Mouse (Mus musculus) liver, embryonic 15.5 days (tissue): ENCODE measurements around the gene Zfyve27. TPM values are rescaled to one million over a fixed set of nuclear protein-coding genes. Genes with fewer than 3 reads are reported as not detected.

Experiments used
- ATAC-seq: fragments of 200-750 bp; cut with Nextera tagmentation; 2 replicates; pipeline ENCODE4 v1.8.0; 2017; ENCODE audit warnings: moderate number of reproducible peaks, mild to moderate bottlenecking, moderate library complexity; ENCODE audit not compliant: insufficient read depth
- H3K27ac ChIP-seq: fragments of 300-500 bp; sonication (generic); replicated peaks from 2 replicates; pipeline ENCODE4 v1.5.1; 2015; ENCODE audit warnings: mild to moderate bottlenecking, inconsistent platforms
- H3K27me3 ChIP-seq: fragments of 300-500 bp; sonication (generic); 2 replicates; pipeline ENCODE4 v1.6.1; 2015; ENCODE audit warnings: mild to moderate bottlenecking, inconsistent platforms
- H3K36me3 ChIP-seq: fragments of 300-500 bp; sonication (generic); replicated peaks from 2 replicates; pipeline ENCODE4 v1.6.1; 2015; ENCODE audit warnings: moderate library complexity, mild to moderate bottlenecking, inconsistent platforms
- H3K4me1 ChIP-seq: fragments of 300-500 bp; sonication (generic); replicated peaks from 2 replicates; pipeline ENCODE4 v1.6.1; 2015; ENCODE audit warnings: inconsistent platforms
- H3K4me2 ChIP-seq: fragments of 300-500 bp; sonication (generic); 2 replicates; pipeline ENCODE4 v1.6.1; 2015; ENCODE audit warnings: moderate library complexity, mild to moderate bottlenecking, inconsistent platforms
- H3K4me3 ChIP-seq: fragments of 300-500 bp; sonication (generic); replicated peaks from 2 replicates; pipeline ENCODE4 v1.5.1; 2015; ENCODE audit warnings: mild to moderate bottlenecking, inconsistent platforms
- H3K9ac ChIP-seq: fragments of 300-500 bp; sonication (generic); 2 replicates; pipeline ENCODE4 v1.6.1; 2015; ENCODE audit warnings: moderate library complexity, mild to moderate bottlenecking, inconsistent platforms
- H3K9me3 ChIP-seq: fragments of 300-500 bp; sonication (generic); replicated peaks from 2 replicates; pipeline ENCODE4 v1.6.1; 2016; ENCODE audit warnings: inconsistent platforms
- whole genome bisulfite sequencing: fragments of 180-500 bp; shearing (Covaris S2); methylation state at CpG from one replicate; pipeline ENCODE4 v1.1.7; 2015; ENCODE audit warnings: mixed read lengths; ENCODE audit not compliant: insufficient replicate concordance; 5-methylcytosine and 5-hydroxymethylcytosine counted together
- polyA plus RNA-seq: library from polyadenylated mRNA; unstranded; fragments of >200 nt; fragmentation: Nextera tagmentation; extraction: Ambion mirVana; gene quantifications from 2 replicates; pipeline ENCODE4 v1.2.1, GENCODE M21; 2015

Zfyve27 gene
- polyA plus RNA-seq, 1 experiment from 2014 or later = 8.8 TPM

DNA sequence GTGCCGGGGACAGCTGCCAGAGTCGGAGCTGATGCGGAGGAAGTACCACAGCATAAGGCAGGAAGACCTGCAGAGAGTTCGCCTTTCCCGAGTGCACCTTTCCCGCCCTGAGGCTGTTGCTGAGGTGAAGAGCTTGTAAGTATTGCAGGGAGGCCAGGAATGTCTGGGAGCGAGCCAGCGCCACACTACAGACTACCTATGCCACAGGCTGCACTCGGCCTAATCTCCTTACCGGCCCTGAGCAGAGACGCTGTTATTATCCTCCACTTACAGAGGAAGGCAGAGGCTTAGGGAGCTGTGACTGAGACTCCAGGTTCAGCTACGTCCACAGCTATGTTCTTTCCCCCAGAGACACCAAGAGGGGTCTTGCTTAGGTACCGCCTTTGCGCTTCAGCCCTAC lies 15.6 kb downstream of the Zfyve27 start:
- Histone ChIP-seq H3K4me2 (no peak overlapping the region), H3K9ac (no peak overlapping the region), H3K9me3 (no peaks in the 10 kb centered on the region), H3K4me1 (peaks cover 22% of the 10 kb centered on the region), H3K36me3 (peaks cover 55% of the 10 kb centered on the region), H3K4me3 (no peak overlapping the region), H3K27ac (no peak overlapping the region), H3K27me3 (no peaks in the 10 kb centered on the region)
- no peak for ATAC-seq
- 90% methylated on average over 14 of the region's 14 CpGs for WGBS

DNA sequence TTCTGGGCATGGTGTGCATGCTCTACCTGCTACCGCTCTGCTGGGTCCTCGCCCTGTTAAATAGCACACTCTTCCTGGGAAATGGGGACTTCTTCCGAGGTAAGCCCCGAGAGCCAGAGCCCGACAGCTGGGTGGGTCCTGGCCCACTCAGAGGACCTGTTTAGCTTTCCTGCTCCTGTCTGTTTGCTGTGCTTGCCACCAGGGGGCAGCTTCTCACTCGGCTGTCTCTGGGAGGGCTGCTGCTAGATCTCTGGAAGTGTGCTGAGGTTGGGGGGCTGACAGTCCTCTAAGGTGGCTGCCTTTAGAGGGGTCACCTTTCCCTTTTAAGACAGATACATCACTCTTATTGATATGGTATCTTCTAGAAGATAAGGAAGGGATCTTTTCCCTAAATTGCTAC lies 18.9 kb downstream of the Zfyve27 start:
- H3K4me3 ChIP-seq = no peak overlapping the region
- H3K4me2 ChIP-seq = no peak overlapping the region
- H3K9me3 ChIP-seq = no peaks in the 10 kb centered on the region
- no peak for ATAC-seq
- H3K27me3 ChIP-seq = no peaks in the 10 kb centered on the region
- no peak overlapping the region for H3K9ac ChIP-seq
- no peak overlapping the region for H3K27ac ChIP-seq
- H3K36me3 ChIP-seq = peaks cover 71% of the 10 kb centered on the region
- peaks cover 3% of the 10 kb centered on the region for H3K4me1 ChIP-seq
- WGBS = 68% methylated on average over 6 of the region's 6 CpGs

- Histone ChIP-seq H3K36me3 (peaks cover 40% of the 10 kb centered on the region), H3K9ac (no peak overlapping the region), H3K9me3 (no peaks in the 10 kb centered on the region), H3K27me3 (no peaks in the 10 kb centered on the region), H3K4me2 (no peak overlapping the region), H3K27ac (no peak overlapping the region), H3K4me3 (no peak overlapping the region), H3K4me1 (no peaks in the 10 kb centered on the region)
- no peak for ATAC-seq
- WGBS = 68% methylated on average over 4 of the region's 4 CpGs
These were observed 26.0 kb downstream of the Zfyve27 start for GRCm38 (mm10) chr19:42189735-42190134.

- H3K36me3 ChIP-seq = peaks cover 33% of the 10 kb centered on the region
- 29% methylated on average over 5 of the region's 5 CpGs for whole genome bisulfite sequencing
- no peak; the same call in 1 of the 2 replicates for ATAC-seq
These were observed 26.7 kb downstream of the Zfyve27 start for GRCm38 (mm10) chr19:42190494-42190893.

GRCm38 (mm10) chr19:42193311-42193710 lies 29.6 kb downstream of the Zfyve27 start:
- Histone ChIP-seq H3K4me3 (no peak overlapping the region), H3K27me3 (peaks cover 9% of the 10 kb centered on the region), H3K36me3 (peaks cover 26% of the 10 kb centered on the region), H3K4me2 (no peak overlapping the region), H3K9ac (no peak overlapping the region), H3K4me1 (no peaks in the 10 kb centered on the region), H3K27ac (no peak overlapping the region), H3K9me3 (no peaks in the 10 kb centered on the region)
- WGBS = 72% methylated on average over 2 of the region's 2 CpGs
- ATAC-seq = no peak

More at GRCm38 (mm10) chr19:42190494-42190893, 26.7 kb downstream of the Zfyve27 start:
- H3K9ac ChIP-seq = no peak overlapping the region
- H3K27me3 ChIP-seq = no peaks in the 10 kb centered on the region
- H3K4me2 ChIP-seq = no peak overlapping the region
- H3K4me3 ChIP-seq = no peak overlapping the region
- no peaks in the 10 kb centered on the region for H3K9me3 ChIP-seq
- H3K27ac ChIP-seq = no peak overlapping the region
- H3K4me1 ChIP-seq = no peaks in the 10 kb centered on the region

GRCm38 (mm10) chr19:42196378-42196777 lies 32.6 kb downstream of the Zfyve27 start:
- Histone ChIP-seq H3K9ac (no peak overlapping the region), H3K36me3 (peaks cover 15% of the 10 kb centered on the region), H3K9me3 (no peaks in the 10 kb centered on the region), H3K27ac (no peak overlapping the region), H3K4me3 (no peak overlapping the region), H3K4me2 (no peak overlapping the region), H3K4me1 (no peaks in the 10 kb centered on the region), H3K27me3 (peaks cover 39% of the 10 kb centered on the region)
- no peak for ATAC-seq
- 48% methylated on average over 4 of the region's 4 CpGs for WGBS

GRCm38 (mm10) chr19:42197066-42197465 lies 33.3 kb downstream of the Zfyve27 start:
- H3K36me3 ChIP-seq = peaks cover 8% of the 10 kb centered on the region
- H3K9ac ChIP-seq = no peak overlapping the region
- no peaks in the 10 kb centered on the region for H3K4me1 ChIP-seq
- no peak overlapping the region for H3K4me2 ChIP-seq
- H3K9me3 ChIP-seq = no peaks in the 10 kb centered on the region
- H3K27me3 ChIP-seq = peaks cover 46% of the 10 kb centered on the region
- H3K4me3 ChIP-seq = no peak overlapping the region
- no peak for ATAC-seq
- WGBS = 37% methylated on average over 4 of the region's 4 CpGs
- no peak overlapping the region for H3K27ac ChIP-seq

GRCm38 (mm10) chr19:42198026-42198425 lies 34.3 kb downstream of the Zfyve27 start:
- Histone ChIP-seq H3K4me3 (no peak overlapping the region), H3K27ac (no peak overlapping the region), H3K36me3 (no peaks in the 10 kb centered on the region), H3K9me3 (no peaks in the 10 kb centered on the region), H3K9ac (no peak overlapping the region), H3K4me2 (no peak overlapping the region), H3K27me3 (peaks cover 56% of the 10 kb centered on the region), H3K4me1 (no peaks in the 10 kb centered on the region)
- WGBS = 54% methylated on average over 11 of the region's 11 CpGs
- ATAC-seq = no peak

DNA sequence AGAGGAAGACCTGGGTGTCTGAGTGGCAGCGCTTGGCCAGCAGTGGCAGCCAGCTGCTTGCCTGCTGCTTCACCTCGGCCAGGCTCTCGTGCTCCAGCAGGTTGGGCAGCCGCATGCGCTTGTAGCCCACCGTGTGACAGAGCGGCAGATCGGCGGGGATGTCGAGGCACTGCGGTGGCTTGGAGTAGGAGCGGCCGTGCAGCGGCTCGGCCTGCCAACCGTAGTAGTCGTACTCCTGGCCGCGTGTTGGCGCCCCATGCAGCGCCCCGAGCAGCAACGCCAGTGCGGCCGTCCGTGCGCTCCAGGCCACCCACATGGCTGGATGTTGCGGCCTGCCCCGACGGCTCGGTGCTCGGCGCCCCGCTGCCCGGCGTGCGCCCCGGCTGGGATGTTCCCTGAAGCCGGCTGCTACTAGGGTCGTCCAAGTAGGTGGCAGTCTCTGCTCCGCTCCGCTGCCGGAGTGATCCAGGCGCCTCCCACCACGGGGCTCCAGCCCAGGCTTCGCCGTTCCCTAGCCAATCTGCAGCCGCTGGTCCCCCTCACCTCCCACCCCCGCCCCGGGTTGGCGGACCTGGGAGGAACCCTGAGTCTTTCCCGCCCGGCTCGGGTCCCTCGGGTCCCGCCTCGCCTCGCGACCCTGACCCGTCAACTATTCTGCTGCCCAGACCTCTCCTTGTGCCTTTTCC lies 38.1 kb downstream of the Zfyve27 start, which contains the start of gene Sfrp5:
Sfrp5 (minus strand) TSS at position 557 of the 686 bp plus-strand sequence.
- H3K4me1 ChIP-seq = no peaks in the 10 kb centered on the region
- H3K27ac ChIP-seq = no peak within 1 kb of the TSS
- no peak within 1 kb of the TSS for H3K4me3 ChIP-seq
- H3K9ac ChIP-seq = no peak within 1 kb of the TSS
- peaks cover 71% of the 10 kb centered on the region for H3K27me3 ChIP-seq
- WGBS = 3% methylated on average over 60 of the region's 60 CpGs
- no peaks in the 10 kb centered on the region for H3K36me3 ChIP-seq
- no peaks in the 10 kb centered on the region for H3K9me3 ChIP-seq
- no peak for ATAC-seq
- H3K4me2 ChIP-seq = no peak within 1 kb of the TSS

DNA sequence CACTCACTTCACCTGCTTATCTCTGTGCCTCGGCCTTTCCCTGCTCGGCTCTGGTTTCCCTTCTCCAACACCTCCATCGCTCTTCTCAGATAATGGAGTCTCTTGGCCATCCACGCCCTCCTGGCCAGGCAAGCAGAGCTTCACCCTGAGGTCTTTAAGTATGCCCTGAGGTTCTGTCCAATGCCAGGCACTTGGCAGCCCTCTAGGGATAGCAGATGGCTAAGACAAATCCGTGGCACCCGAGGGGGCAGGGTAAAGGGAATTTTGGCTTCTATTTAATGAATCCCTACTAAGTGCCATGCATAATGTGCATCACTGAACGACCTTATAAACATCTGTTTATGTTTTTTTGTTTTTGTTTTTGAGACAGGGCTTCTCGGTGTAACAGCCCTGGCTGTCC lies 38.7 kb downstream of the Zfyve27 start:
- no peak overlapping the region for H3K27ac ChIP-seq
- H3K4me3 ChIP-seq = no peak overlapping the region
- no peaks in the 10 kb centered on the region for H3K36me3 ChIP-seq
- no peak overlapping the region for H3K9ac ChIP-seq
- no peak for ATAC-seq
- no peaks in the 10 kb centered on the region for H3K4me1 ChIP-seq
- peaks cover 68% of the 10 kb centered on the region for H3K27me3 ChIP-seq
- no peak overlapping the region for H3K4me2 ChIP-seq
- no peaks in the 10 kb centered on the region for H3K9me3 ChIP-seq
- WGBS = 20% methylated on average over 8 of the region's 8 CpGs

GRCm38 (mm10) chr19:42204306-42204705 lies 40.6 kb downstream of the Zfyve27 start:
- H3K4me1 ChIP-seq = no peaks in the 10 kb centered on the region
- no peak for ATAC-seq
- H3K4me2 ChIP-seq = no peak overlapping the region
- H3K27ac ChIP-seq = no peak overlapping the region
- no peaks in the 10 kb centered on the region for H3K36me3 ChIP-seq
- H3K9me3 ChIP-seq = no peaks in the 10 kb centered on the region
- 71% methylated on average over 4 of the region's 4 CpGs for WGBS
- no peak overlapping the region for H3K9ac ChIP-seq
- no peak overlapping the region for H3K4me3 ChIP-seq
- H3K27me3 ChIP-seq = peaks cover 52% of the 10 kb centered on the region

GRCm38 (mm10) chr19:42205201-42205600 lies 41.5 kb downstream of the Zfyve27 start:
- Histone ChIP-seq H3K4me2 (no peak overlapping the region), H3K27me3 (peaks cover 43% of the 10 kb centered on the region), H3K27ac (no peak overlapping the region), H3K4me3 (no peak overlapping the region), H3K36me3 (no peaks in the 10 kb centered on the region), H3K9me3 (no peaks in the 10 kb centered on the region), H3K4me1 (no peaks in the 10 kb centered on the region), H3K9ac (no peak overlapping the region)
- no peak for ATAC-seq
- 68% methylated on average over 8 of the region's 8 CpGs for WGBS
